Mouse (Mus musculus) heart, adult 2 months (tissue): ENCODE data around the gene Olfr69. TPM values are rescaled to one million over a fixed set of nuclear protein-coding genes. Genes with fewer than 3 reads are reported as not detected.
"Not testable (repeated sequence)": the region's sequence is repeated elsewhere in the genome, so short reads cannot be mapped to it uniquely, and the experiment has no call there.

Experiments
- DNase-seq, 2 experiments: peaks; one replicate each; pipeline ENCODE4 v3.0.0; 2021
- H3K27ac ChIP-seq: fragments of 200-600 bp; 2 replicates; pipeline ENCODE4 v1.8.1; 2022
- H3K27me3 ChIP-seq: fragments of 200-500 bp; 2 replicates; pipeline ENCODE4 v1.6.1; 2012; ENCODE audit warnings: mild to moderate bottlenecking, low read length, inconsistent platforms, mixed read lengths; ENCODE audit not compliant: control insufficient read depth, insufficient read depth
- H3K36me3 ChIP-seq: fragments of 200-500 bp; 2 replicates; pipeline ENCODE4 v1.6.1; 2012; ENCODE audit warnings: low read length, inconsistent platforms; ENCODE audit not compliant: control insufficient read depth, insufficient read depth
- H3K4me1 ChIP-seq: fragments of 200-500 bp; 2 replicates; pipeline ENCODE4 v1.6.1; 2011; ENCODE audit warnings: low read length; ENCODE audit not compliant: control insufficient read depth, insufficient read depth
- H3K4me3 ChIP-seq: fragments of 200-600 bp; 2 replicates; pipeline ENCODE4 v1.8.1; 2022
- H3K79me2 ChIP-seq: fragments of 200-500 bp; replicated peaks from 2 replicates; pipeline ENCODE4 v1.6.1; 2012; ENCODE audit warnings: mild to moderate bottlenecking, inconsistent platforms, low read length, moderate library complexity, mixed read lengths; ENCODE audit not compliant: control insufficient read depth, insufficient read depth
- H3K9ac ChIP-seq: fragments of 200-500 bp; 2 replicates; pipeline ENCODE4 v1.6.1; 2012; ENCODE audit warnings: low read depth, mild to moderate bottlenecking, control low read depth, inconsistent platforms, low read length, mixed read lengths
- CTCF ChIP-seq: fragments of 200-600 bp; IDR thresholded peaks from 2 replicates; pipeline ENCODE4 v1.8.1; 2022; ENCODE audit warnings: antibody characterized with exemption, mild to moderate bottlenecking, moderate library complexity
- EP300 ChIP-seq: fragments of 200-500 bp; IDR thresholded peaks from 2 replicates; pipeline ENCODE4 v1.6.1; 2011; ENCODE audit warnings: low read depth, low read length, control low read depth; ENCODE audit not compliant: insufficient read depth
- POLR2A ChIP-seq: fragments of 200-500 bp; IDR thresholded peaks from 2 replicates; pipeline ENCODE4 v1.6.1; 2011; ENCODE audit warnings: mild to moderate bottlenecking, low read depth, low read length, control low read depth; ENCODE audit not compliant: insufficient read depth
- WGBS: fragments of 180-500 bp; shearing (Covaris S2); methylation state at CpG from one replicate; pipeline ENCODE4 v1.1.7; 2018; 5-methylcytosine and 5-hydroxymethylcytosine counted together
- intact Hi-C: fragments of 180-260 bp; cut with DNase I; formaldehyde crosslinking; loops from one replicate; pipeline ENCODE4 v1.15.1; 2025
- polyA plus RNA-seq: library from polyadenylated mRNA; depleted of rRNA; stranded (reverse); fragments of >200 nt; gene quantifications from 2 replicates; pipeline ENCODE4 v1.2.3, GENCODE M21; 2012; rRNA removed
- total RNA-seq, 2 experiments: library from RNA; stranded (reverse); gene quantifications; 2 replicates each; pipeline ENCODE4 v1.2.3; 2021

Gene Olfr69
- total and polyA plus RNA-seq, 3 experiments: not detected

- 34% methylated on average over 2 of the region's 2 CpGs for WGBS
- Histone ChIP-seq H3K79me2 (no peaks in the 10 kb centered on the region), H3K27ac (no peak within 1 kb of the TSS), H3K4me1 (no peaks in the 10 kb centered on the region), H3K4me3 (no peak within 1 kb of the TSS), H3K9ac (no peak within 1 kb of the TSS), H3K27me3 (no peaks in the 10 kb centered on the region), H3K36me3 (no peaks in the 10 kb centered on the region)
- TF ChIP-seq CTCF: no peak
- no peak for DNase-seq
- intact Hi-C loops: no loop called here
Observed at GRCm38 (mm10) chr7:103757233-103757632, 14.2 kb downstream of the Olfr69 start, which contains the start of gene Olfr630. Olfr630 (minus strand) TSS chr7:103757333.

- Histone ChIP-seq H3K9ac (no peak within 1 kb of the TSS), H3K79me2 (no peaks in the 10 kb centered on the region), H3K36me3 (no peaks in the 10 kb centered on the region), H3K27me3 (no peaks in the 10 kb centered on the region), H3K4me1 (no peaks in the 10 kb centered on the region), H3K4me3 (no peak within 1 kb of the TSS), H3K27ac (no peak within 1 kb of the TSS)
- intact Hi-C loops: no loop called here
- no peak for DNase-seq
- TF ChIP-seq POLR2A: no peak
- TF ChIP-seq EP300: no peak
- TF ChIP-seq CTCF: no peak
- WGBS: 63% methylated on average over 2 of the region's 2 CpGs
Observed at GRCm38 (mm10) chr7:103744843-103745242, 26.6 kb downstream of the Olfr69 start, which contains the start of gene Olfr629. Olfr629 (minus strand) TSS chr7:103744943.

- 81% methylated on average over 1 of the region's 1 CpGs for WGBS
- intact Hi-C loops: no loop called here
- H3K9ac ChIP-seq: no peak within 1 kb of the TSS
Observed at GRCm38 (mm10) chr7:103730074-103730473, 41.3 kb downstream of the Olfr69 start, which contains the start of gene Olfr628. Olfr628 (plus strand) TSS chr7:103730374.

GRCm38 (mm10) chr7:103716398-103716797 lies 55.0 kb downstream of the Olfr69 start:
- intact Hi-C loops, H3K36me3 ChIP-seq, H3K79me2 ChIP-seq, H3K4me3 ChIP-seq, H3K27ac ChIP-seq, H3K4me1 ChIP-seq, H3K27me3 ChIP-seq, DNase-seq, H3K9ac ChIP-seq: not testable (repeated sequence)
- WGBS: 89% methylated on average over 1 of the region's 1 CpGs

More at GRCm38 (mm10) chr7:103730074-103730473, 41.3 kb downstream of the Olfr69 start, which contains the start of gene Olfr628:
- no peak for TF ChIP-seq CTCF
- TF ChIP-seq EP300: no peak
- TF ChIP-seq POLR2A: no peak
- H3K4me1 ChIP-seq: no peaks in the 10 kb centered on the region
- no peak within 1 kb of the TSS for H3K27ac ChIP-seq
- H3K4me3 ChIP-seq: no peak within 1 kb of the TSS
- DNase-seq: no peak
- H3K27me3 ChIP-seq: no peaks in the 10 kb centered on the region
- no peaks in the 10 kb centered on the region for H3K79me2 ChIP-seq
- H3K36me3 ChIP-seq: no peaks in the 10 kb centered on the region

Other genes starting within 250 kb of the Olfr69 start
Only the 30 nearest of the 32 such genes appear.
- gene Olfr613, start 223.5 kb downstream of the Olfr69 start, total RNA-seq: not detected
- not detected in 2 replicates for gene Olfr613, start 223.5 kb downstream of the Olfr69 start, polyA plus RNA-seq
- not detected for gene Olfr615, start 215.5 kb downstream of the Olfr69 start, total RNA-seq
- gene Olfr615, start 215.5 kb downstream of the Olfr69 start, polyA plus RNA-seq: not detected in 2 replicates
- gene Olfr616, start 202.5 kb downstream of the Olfr69 start, total RNA-seq: not detected
- not detected in 2 replicates for gene Olfr616, start 202.5 kb downstream of the Olfr69 start, polyA plus RNA-seq
- not detected for gene Olfr617, start 198.5 kb downstream of the Olfr69 start, total RNA-seq
- gene Olfr617, start 198.5 kb downstream of the Olfr69 start, polyA plus RNA-seq: not detected in 2 replicates
- gene Olfr618, start 181.5 kb downstream of the Olfr69 start, total RNA-seq: not detected
- gene Olfr618, start 181.5 kb downstream of the Olfr69 start, polyA plus RNA-seq: not detected in 2 replicates
- not detected for gene Olfr619, start 171.0 kb downstream of the Olfr69 start, total RNA-seq
- gene Olfr619, start 171.0 kb downstream of the Olfr69 start, polyA plus RNA-seq: not detected in 2 replicates
- gene Olfr620, start 159.1 kb downstream of the Olfr69 start, total RNA-seq: not detected
- gene Olfr620, start 159.1 kb downstream of the Olfr69 start, polyA plus RNA-seq: not detected in 2 replicates
- gene Olfr622, start 128.9 kb downstream of the Olfr69 start, total RNA-seq: not detected
- gene Olfr622, start 128.9 kb downstream of the Olfr69 start, polyA plus RNA-seq: not detected in 2 replicates
- gene Olfr623, start 107.9 kb downstream of the Olfr69 start, total RNA-seq: not detected
- gene Olfr623, start 107.9 kb downstream of the Olfr69 start, polyA plus RNA-seq: not detected in 2 replicates
- not detected for gene Olfr624, start 100.4 kb downstream of the Olfr69 start, total RNA-seq
- 0.03 TPM in 1 of 2 replicates, not detected in the other for gene Olfr624, start 100.4 kb downstream of the Olfr69 start, polyA plus RNA-seq
- gene Olfr625-ps1, start 88.9 kb downstream of the Olfr69 start, total RNA-seq: not detected
- not detected in 2 replicates for gene Olfr625-ps1, start 88.9 kb downstream of the Olfr69 start, polyA plus RNA-seq
- gene Olfr243, start 56.9 kb downstream of the Olfr69 start, total RNA-seq: not detected
- not detected in 2 replicates for gene Olfr243, start 56.9 kb downstream of the Olfr69 start, polyA plus RNA-seq
- gene Olfr628, start 41.2 kb downstream of the Olfr69 start, total RNA-seq: not detected
- not detected in 2 replicates for gene Olfr628, start 41.2 kb downstream of the Olfr69 start, polyA plus RNA-seq
- gene Olfr629, start 26.7 kb downstream of the Olfr69 start, total RNA-seq: not detected
- not detected in 2 replicates for gene Olfr629, start 26.7 kb downstream of the Olfr69 start, polyA plus RNA-seq
- gene Olfr630, start 14.3 kb downstream of the Olfr69 start, total RNA-seq: not detected
- gene Olfr630, start 14.3 kb downstream of the Olfr69 start, polyA plus RNA-seq: not detected in 2 replicates
- gene Olfr68, start 8.1 kb upstream of the Olfr69 start, total RNA-seq: not detected
- not detected in 2 replicates for gene Olfr68, start 8.1 kb upstream of the Olfr69 start, polyA plus RNA-seq
- not detected for gene Olfr67, start 20.2 kb upstream of the Olfr69 start, total RNA-seq
- gene Olfr67, start 20.2 kb upstream of the Olfr69 start, polyA plus RNA-seq: not detected in 2 replicates
- gene Hbb-bt, start 42.4 kb upstream of the Olfr69 start, total RNA-seq: 1,000 to 10,000 TPM in 1 of 2 experiments, 100 to 1,000 TPM in 1; 558 to 4,688 TPM
- gene Hbb-bt, start 42.4 kb upstream of the Olfr69 start, polyA plus RNA-seq: 954 and 7,998 TPM in 2 replicates
- gene Hbb-bs, start 56.5 kb upstream of the Olfr69 start, total RNA-seq: over 10,000 TPM in 1 of 2 experiments, 1,000 to 10,000 TPM in 1; 5,780 to 41,164 TPM
- gene Hbb-bs, start 56.5 kb upstream of the Olfr69 start, polyA plus RNA-seq: 10,215 and 68,774 TPM in 2 replicates
- gene Hbb-bh2, start 68.9 kb upstream of the Olfr69 start, total RNA-seq: not detected
- not detected in 2 replicates for gene Hbb-bh2, start 68.9 kb upstream of the Olfr69 start, polyA plus RNA-seq
- gene Hbb-bh1, start 71.6 kb upstream of the Olfr69 start, total RNA-seq: not detected
- not detected in 2 replicates for gene Hbb-bh1, start 71.6 kb upstream of the Olfr69 start, polyA plus RNA-seq
- gene Hbb-y, start 81.6 kb upstream of the Olfr69 start, total RNA-seq: not detected
- gene Hbb-y, start 81.6 kb upstream of the Olfr69 start, polyA plus RNA-seq: not detected in 2 replicates
- gene Olfr66, start 114.7 kb upstream of the Olfr69 start, total RNA-seq: not detected
- gene Olfr66, start 114.7 kb upstream of the Olfr69 start, polyA plus RNA-seq: not detected in 2 replicates
- not detected for gene Olfr64, start 122.9 kb upstream of the Olfr69 start, total RNA-seq
- gene Olfr64, start 122.9 kb upstream of the Olfr69 start, polyA plus RNA-seq: not detected in 2 replicates
- gene Olfr65, start 131.9 kb upstream of the Olfr69 start, total RNA-seq: not detected
- not detected in 2 replicates for gene Olfr65, start 131.9 kb upstream of the Olfr69 start, polyA plus RNA-seq
- not detected for gene Olfr631, start 157.2 kb upstream of the Olfr69 start, total RNA-seq
- not detected in 2 replicates for gene Olfr631, start 157.2 kb upstream of the Olfr69 start, polyA plus RNA-seq
- not detected for gene Olfr632, start 162.8 kb upstream of the Olfr69 start, total RNA-seq
- gene Olfr632, start 162.8 kb upstream of the Olfr69 start, polyA plus RNA-seq: not detected in 2 replicates
- not detected for gene Olfr633, start 172.8 kb upstream of the Olfr69 start, total RNA-seq
- not detected in 2 replicates for gene Olfr633, start 172.8 kb upstream of the Olfr69 start, polyA plus RNA-seq
- not detected for gene Olfr635, start 199.6 kb upstream of the Olfr69 start, total RNA-seq
- gene Olfr635, start 199.6 kb upstream of the Olfr69 start, polyA plus RNA-seq: not detected in 2 replicates
- gene Olfr638, start 227.2 kb upstream of the Olfr69 start, total RNA-seq: not detected
- gene Olfr638, start 227.2 kb upstream of the Olfr69 start, polyA plus RNA-seq: not detected in 2 replicates